In genomic region chr15:98917091-98917490, GRCm38 (mm10) we compare ENCODE assay signal across 1 mouse cellular context.
TF ChIP-seq lines count a peak whose summit lies in the region.

No protein-coding gene starts in this region.

TF ChIP-seq in C2C12, 6 proteins besides CTCF, POLR2A, EP300 and RAD21:
- TF ChIP-seq USF1 (IDR thresholded peaks at IDR 0.05; ENCODE audit: low read depth) (no peak), MAX (IDR thresholded peaks at IDR 0.05) (peak; percentile 55)
